Mouse (Mus musculus): ENCODE measurements around the gene Eif2b5. TPM values are rescaled to one million over a fixed set of nuclear protein-coding genes. Genes with fewer than 3 reads are reported as not detected.
"Not testable (repeated sequence)": the region's sequence is repeated elsewhere in the genome, so short reads cannot be mapped to it uniquely, and the experiment has no call there.

Gene Eif2b5
- polyA plus RNA-seq (2014; fragmentation: Nextera tagmentation; extraction: Ambion mirVana): 90.3 and 92.1 TPM in 2 replicates

DNA sequence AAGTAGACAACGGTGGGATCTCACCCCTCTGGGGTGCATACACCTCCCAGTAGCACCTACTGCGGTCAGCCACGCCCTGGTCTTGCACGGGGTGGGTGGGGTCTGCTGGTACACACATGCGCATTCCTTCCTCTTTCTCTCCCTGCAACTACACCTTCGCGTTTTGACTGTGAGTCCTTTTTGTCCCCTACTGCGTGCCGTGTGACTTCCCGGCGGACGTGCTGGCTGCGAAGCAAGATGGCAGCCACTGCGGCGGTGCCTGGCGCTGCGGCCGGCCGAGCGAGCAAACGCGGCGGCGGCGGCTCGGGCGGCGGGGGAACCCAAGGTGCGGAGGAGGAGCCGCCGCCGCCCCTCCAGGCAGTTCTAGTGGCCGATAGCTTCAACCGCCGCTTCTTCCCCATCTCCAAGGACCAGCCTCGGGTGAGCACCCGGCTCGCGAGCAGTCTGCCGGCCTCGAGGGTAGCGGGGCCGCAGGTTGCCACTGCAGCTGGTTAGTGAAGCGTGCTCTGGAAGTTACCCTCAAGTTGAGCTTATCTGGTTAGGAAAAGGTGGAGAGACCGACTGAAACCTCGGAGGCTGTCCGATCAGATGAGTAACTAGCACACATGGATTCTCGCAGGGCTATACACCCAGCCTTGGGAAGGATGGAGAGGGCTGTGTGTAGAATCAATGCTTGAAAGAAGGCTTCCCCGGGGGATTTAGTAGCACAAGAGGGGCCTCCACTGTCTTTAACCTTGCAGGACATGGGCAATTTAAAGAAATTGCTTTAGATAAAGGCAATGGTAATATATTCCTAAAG is at the start of gene Eif2b5:
TSS of gene Eif2b5 (plus strand) at position 141 of the 799 bp plus-strand sequence.
- Histone ChIP-seq H3K27me3 (replicated peaks; ENCODE audit: control insufficient read depth, insufficient read depth, low read length) (peaks cover 5% of the 10 kb centered on the region), H3K9ac (ENCODE audit: low read length) (peak within 1 kb of the TSS; percentile 90), H3K9me3 (replicated peaks; ENCODE audit: control insufficient read depth, low read length) (no peaks in the 10 kb centered on the region), H3K4me1 (ENCODE audit: control insufficient read depth, insufficient read depth, low read length) (0 out of 2 replicates have a peak, but pooled peaks cover 5% of the 10 kb centered on the region), H3K4me2 (ENCODE audit: low read length) (peak within 1 kb of the TSS; percentile 83), H3K4me3 (ENCODE audit: low read depth, low read length) (peak within 1 kb of the TSS; percentile 94), H3K36me3 (ENCODE audit: control insufficient read depth, insufficient read depth, low read length) (peaks cover 29% of the 10 kb centered on the region), H3K27ac (ENCODE audit: low read depth, low read length) (peak within 1 kb of the TSS; percentile 78; the same call in 1 of the 2 replicates)
- ATAC-seq: peak; percentile 96
- DNase-seq (ENCODE audit: low spot score): peak; percentile 95
- WGBS: 2% methylated on average over 49 of the region's 49 CpGs

DNA sequence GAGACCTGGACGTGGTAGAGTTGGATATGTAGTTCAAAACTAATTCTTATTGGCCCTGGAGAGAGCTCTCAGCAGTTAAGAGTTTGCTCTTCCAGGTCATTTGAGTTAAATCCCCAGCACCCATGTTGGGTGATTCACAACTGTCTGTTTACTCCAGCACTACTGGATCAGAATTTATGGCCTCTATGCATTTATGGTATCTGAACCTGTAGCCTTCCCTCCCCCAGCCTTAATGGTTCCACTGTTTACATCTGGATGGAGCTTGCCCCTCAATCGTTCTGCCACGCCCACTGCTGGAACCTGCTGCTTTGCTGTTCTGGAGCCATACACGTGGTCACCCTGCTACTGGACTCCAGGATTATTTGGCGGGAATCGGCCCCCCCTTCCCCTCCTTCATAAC is 46.8 kb upstream of the Eif2b5 start:
- no peaks in the 10 kb centered on the region for H3K27me3 ChIP-seq (replicated peaks; ENCODE audit: control insufficient read depth, insufficient read depth, low read length)
- H3K9me3 ChIP-seq (replicated peaks; ENCODE audit: control insufficient read depth, low read length): no peaks in the 10 kb centered on the region
- ATAC-seq (no peak), DNase-seq (ENCODE audit: low spot score) (no peak)
- no peaks in the 10 kb centered on the region for H3K4me1 ChIP-seq (ENCODE audit: control insufficient read depth, insufficient read depth, low read length)
- no peaks in the 10 kb centered on the region for H3K36me3 ChIP-seq (ENCODE audit: control insufficient read depth, insufficient read depth, low read length)
- H3K27ac ChIP-seq (ENCODE audit: low read depth, low read length): no peak overlapping the region
- H3K4me2 ChIP-seq (ENCODE audit: low read length): no peak overlapping the region
- H3K4me3 ChIP-seq (ENCODE audit: low read depth, low read length): no peak overlapping the region
- 74% methylated on average over 6 of the region's 6 CpGs for WGBS
- no peak overlapping the region for H3K9ac ChIP-seq (ENCODE audit: low read length)

GRCm38 (mm10) chr16:20454155-20454654 is 44.4 kb upstream of the Eif2b5 start:
- H3K9ac ChIP-seq (ENCODE audit: low read length): no peak overlapping the region
- no peak overlapping the region for H3K4me2 ChIP-seq (ENCODE audit: low read length)
- ATAC-seq: no peak
- WGBS: 88% methylated on average over 6 of the region's 6 CpGs
- no peaks in the 10 kb centered on the region for H3K27me3 ChIP-seq (replicated peaks; ENCODE audit: control insufficient read depth, insufficient read depth, low read length)
- no peak overlapping the region for H3K4me3 ChIP-seq (ENCODE audit: low read depth, low read length)
- H3K9me3 ChIP-seq (replicated peaks; ENCODE audit: control insufficient read depth, low read length): no peaks in the 10 kb centered on the region
- H3K4me1 ChIP-seq (ENCODE audit: control insufficient read depth, insufficient read depth, low read length): no peaks in the 10 kb centered on the region
- no peak overlapping the region for H3K27ac ChIP-seq (ENCODE audit: low read depth, low read length)
- DNase-seq (ENCODE audit: low spot score): no peak
- H3K36me3 ChIP-seq (ENCODE audit: control insufficient read depth, insufficient read depth, low read length): no peaks in the 10 kb centered on the region

DNA sequence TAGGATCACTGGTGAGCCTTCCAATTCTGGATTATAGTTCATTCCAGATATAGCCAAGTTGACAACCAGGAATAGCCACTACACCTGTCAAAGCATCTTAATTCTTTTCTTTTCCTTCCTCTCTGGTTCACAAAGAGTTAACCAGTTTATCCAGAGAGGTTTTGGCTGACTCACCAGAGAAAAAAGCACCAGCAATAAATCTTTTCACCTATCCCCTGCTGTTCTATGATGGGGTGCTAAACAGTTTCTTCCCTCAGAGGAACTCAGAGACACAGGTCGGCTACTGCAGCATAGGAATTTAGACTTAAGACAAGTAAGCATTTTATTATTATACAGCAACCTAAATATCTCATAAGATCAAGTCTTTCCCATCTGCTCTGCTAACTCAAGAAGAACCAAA is 42.5 kb upstream of the Eif2b5 start:
- H3K4me2 ChIP-seq (ENCODE audit: low read length): no peak overlapping the region

GRCm38 (mm10) chr16:20458736-20459135 is 39.9 kb upstream of the Eif2b5 start:
- not testable (repeated sequence) for H3K27ac ChIP-seq (ENCODE audit: low read depth, low read length); H3K4me3 ChIP-seq (ENCODE audit: low read depth, low read length); ATAC-seq; H3K4me1 ChIP-seq (ENCODE audit: control insufficient read depth, insufficient read depth, low read length); H3K36me3 ChIP-seq (ENCODE audit: control insufficient read depth, insufficient read depth, low read length); H3K9me3 ChIP-seq (replicated peaks; ENCODE audit: control insufficient read depth, low read length); H3K4me2 ChIP-seq (ENCODE audit: low read length); H3K27me3 ChIP-seq (replicated peaks; ENCODE audit: control insufficient read depth, insufficient read depth, low read length); H3K9ac ChIP-seq (ENCODE audit: low read length); DNase-seq (ENCODE audit: low spot score)
- WGBS: 96% methylated on average over 5 of the region's 5 CpGs

More for the DNA sequence above, 42.5 kb upstream of the Eif2b5 start:
- WGBS: 38% methylated on average over 1 of the region's 1 CpGs
- ATAC-seq: no peak
- H3K36me3 ChIP-seq (ENCODE audit: control insufficient read depth, insufficient read depth, low read length): no peaks in the 10 kb centered on the region
- DNase-seq (ENCODE audit: low spot score): no peak
- no peaks in the 10 kb centered on the region for H3K27me3 ChIP-seq (replicated peaks; ENCODE audit: control insufficient read depth, insufficient read depth, low read length)
- H3K27ac ChIP-seq (ENCODE audit: low read depth, low read length): no peak overlapping the region
- no peaks in the 10 kb centered on the region for H3K9me3 ChIP-seq (replicated peaks; ENCODE audit: control insufficient read depth, low read length)
- no peak overlapping the region for H3K4me3 ChIP-seq (ENCODE audit: low read depth, low read length)
- no peak overlapping the region for H3K9ac ChIP-seq (ENCODE audit: low read length)
- no peaks in the 10 kb centered on the region for H3K4me1 ChIP-seq (ENCODE audit: control insufficient read depth, insufficient read depth, low read length)

DNA sequence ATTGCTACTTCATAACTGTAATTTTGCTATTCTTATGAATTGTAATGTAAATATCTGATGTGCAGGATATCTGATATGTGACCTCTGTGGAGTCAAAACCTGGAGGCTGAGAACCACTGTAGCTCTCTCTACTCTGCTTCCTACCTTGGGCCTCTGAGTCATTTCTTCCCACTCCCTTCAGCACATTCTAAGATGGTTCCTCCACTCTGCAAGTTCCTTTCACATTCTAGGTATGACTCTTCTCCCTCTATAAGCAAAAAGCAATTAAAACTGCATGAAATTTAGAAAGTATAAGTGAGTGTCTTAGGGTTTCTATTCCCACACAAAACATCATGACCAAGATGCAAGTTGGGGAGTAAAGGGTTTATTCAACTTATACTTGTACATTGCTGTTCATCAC is 33.9 kb upstream of the Eif2b5 start:
- H3K27ac ChIP-seq (ENCODE audit: low read depth, low read length): no peak overlapping the region
- no peaks in the 10 kb centered on the region for H3K4me1 ChIP-seq (ENCODE audit: control insufficient read depth, insufficient read depth, low read length)
- no peaks in the 10 kb centered on the region for H3K9me3 ChIP-seq (replicated peaks; ENCODE audit: control insufficient read depth, low read length)
- H3K27me3 ChIP-seq (replicated peaks; ENCODE audit: control insufficient read depth, insufficient read depth, low read length): no peaks in the 10 kb centered on the region
- no peak overlapping the region for H3K9ac ChIP-seq (ENCODE audit: low read length)
- ATAC-seq (no peak), DNase-seq (ENCODE audit: low spot score) (no peak)
- H3K4me3 ChIP-seq (ENCODE audit: low read depth, low read length): no peak overlapping the region
- H3K4me2 ChIP-seq (ENCODE audit: low read length): no peak overlapping the region
- H3K36me3 ChIP-seq (ENCODE audit: control insufficient read depth, insufficient read depth, low read length): no peaks in the 10 kb centered on the region

DNA sequence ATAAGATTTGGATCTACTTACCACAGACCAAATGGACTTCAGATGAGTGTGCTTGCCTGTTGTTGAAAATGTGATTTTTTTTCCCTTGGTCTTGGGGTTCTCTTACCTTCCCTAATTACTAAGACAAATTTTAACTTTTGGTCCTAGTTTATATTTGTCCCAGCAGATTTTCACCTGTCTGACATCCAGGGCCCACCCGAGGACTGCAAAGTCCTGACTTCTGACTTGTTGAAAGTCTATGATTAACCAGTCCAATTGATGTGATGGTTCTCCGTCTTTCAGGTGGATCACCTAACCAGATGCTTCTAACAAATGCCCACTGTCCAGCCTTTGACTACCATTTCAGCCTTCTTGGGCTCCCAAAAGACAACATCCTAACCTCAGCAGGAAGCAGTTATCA is 27.6 kb upstream of the Eif2b5 start:
- 84% methylated on average over 2 of the region's 2 CpGs for WGBS
- Histone ChIP-seq H3K36me3 (ENCODE audit: control insufficient read depth, insufficient read depth, low read length) (no peaks in the 10 kb centered on the region), H3K4me2 (ENCODE audit: low read length) (no peak overlapping the region), H3K27ac (ENCODE audit: low read depth, low read length) (no peak overlapping the region), H3K4me1 (ENCODE audit: control insufficient read depth, insufficient read depth, low read length) (no peaks in the 10 kb centered on the region), H3K9ac (ENCODE audit: low read length) (no peak overlapping the region), H3K9me3 (replicated peaks; ENCODE audit: control insufficient read depth, low read length) (no peaks in the 10 kb centered on the region), H3K27me3 (replicated peaks; ENCODE audit: control insufficient read depth, insufficient read depth, low read length) (no peaks in the 10 kb centered on the region), H3K4me3 (ENCODE audit: low read depth, low read length) (no peak overlapping the region)
- DNase-seq (ENCODE audit: low spot score) (no peak), ATAC-seq (no peak)

DNA sequence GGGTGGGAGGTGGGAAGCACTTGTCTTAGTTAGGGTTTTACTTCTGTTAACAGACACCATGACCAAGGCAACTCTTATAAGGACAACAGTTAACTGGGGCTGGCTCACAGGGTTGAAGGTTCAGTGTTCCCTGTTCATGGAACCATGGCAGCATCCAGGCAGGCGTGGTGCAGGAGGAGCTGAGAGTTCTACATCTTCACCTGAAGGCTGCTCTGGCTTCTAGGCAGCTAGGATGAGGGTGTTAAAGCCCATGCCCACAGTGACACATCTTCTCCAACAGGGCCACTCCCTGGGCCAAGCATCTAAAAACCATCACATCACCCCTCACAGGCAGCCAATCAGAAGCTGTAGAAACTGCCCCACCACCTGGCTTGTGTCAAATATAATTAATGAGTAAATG is 26.9 kb upstream of the Eif2b5 start:
- Histone ChIP-seq H3K4me2 (ENCODE audit: low read length) (no peak overlapping the region), H3K27me3 (replicated peaks; ENCODE audit: control insufficient read depth, insufficient read depth, low read length) (no peaks in the 10 kb centered on the region), H3K9me3 (replicated peaks; ENCODE audit: control insufficient read depth, low read length) (no peaks in the 10 kb centered on the region), H3K4me1 (ENCODE audit: control insufficient read depth, insufficient read depth, low read length) (no peaks in the 10 kb centered on the region), H3K27ac (ENCODE audit: low read depth, low read length) (no peak overlapping the region), H3K4me3 (ENCODE audit: low read depth, low read length) (no peak overlapping the region), H3K36me3 (ENCODE audit: control insufficient read depth, insufficient read depth, low read length) (no peaks in the 10 kb centered on the region), H3K9ac (ENCODE audit: low read length) (no peak overlapping the region)
- WGBS: 88% methylated on average over 1 of the region's 1 CpGs
- no peak for DNase-seq (ENCODE audit: low spot score)
- ATAC-seq: no peak

DNA sequence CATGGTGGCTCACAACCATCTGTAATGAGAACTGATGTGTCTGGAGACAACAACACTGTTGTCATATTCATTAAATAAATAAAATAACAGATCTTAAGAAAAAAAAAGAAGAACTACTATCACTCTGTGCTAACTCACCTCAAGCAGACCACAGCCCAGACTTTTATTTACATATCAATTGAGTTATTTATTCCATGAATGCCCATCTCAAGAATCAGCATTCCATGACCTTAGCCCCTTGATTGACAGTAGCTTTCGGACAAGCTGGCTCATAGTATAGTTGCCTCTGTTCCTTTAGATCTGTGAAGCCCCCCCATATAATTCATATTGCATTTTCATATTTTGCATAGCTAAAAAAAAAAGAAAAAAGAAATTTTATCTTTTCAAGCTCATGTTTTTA is 24.9 kb upstream of the Eif2b5 start:
- no peak overlapping the region for H3K4me2 ChIP-seq (ENCODE audit: low read length)
- H3K4me3 ChIP-seq (ENCODE audit: low read depth, low read length): no peak overlapping the region
- no peaks in the 10 kb centered on the region for H3K9me3 ChIP-seq (replicated peaks; ENCODE audit: control insufficient read depth, low read length)
- no peaks in the 10 kb centered on the region for H3K27me3 ChIP-seq (replicated peaks; ENCODE audit: control insufficient read depth, insufficient read depth, low read length)
- DNase-seq (ENCODE audit: low spot score) (no peak), ATAC-seq (no peak)
- H3K27ac ChIP-seq (ENCODE audit: low read depth, low read length): no peak overlapping the region
- WGBS: 78% methylated on average over 1 of the region's 1 CpGs
- no peak overlapping the region for H3K9ac ChIP-seq (ENCODE audit: low read length)
- H3K36me3 ChIP-seq (ENCODE audit: control insufficient read depth, insufficient read depth, low read length): no peaks in the 10 kb centered on the region
- H3K4me1 ChIP-seq (ENCODE audit: control insufficient read depth, insufficient read depth, low read length): no peaks in the 10 kb centered on the region
